Mouse (Mus musculus) right cerebral cortex, postnatal 25 days (tissue): ENCODE results near the gene A930018P22Rik.

Experiments
- DNase-seq: peaks from one replicate; pipeline ENCODE4 v3.0.0; 2022

A930018P22Rik gene

GRCm38 (mm10) chr2:104119097-104119496 is 3.5 kb upstream of the A930018P22Rik start:
- DNase-seq = no peak

- no peak for DNase-seq
Observed at GRCm38 (mm10) chr2:104120312-104120711, 2.3 kb upstream of the A930018P22Rik start.

GRCm38 (mm10) chr2:104121681-104122504 is 676 bp upstream of the A930018P22Rik start:
- DNase-seq = no peak

GRCm38 (mm10) chr2:104123540-104123939 is 971 bp downstream of the A930018P22Rik start:
- no peak for DNase-seq

GRCm38 (mm10) chr2:104124071-104124470 is 1.5 kb downstream of the A930018P22Rik start:
- DNase-seq = no peak

GRCm38 (mm10) chr2:104128803-104129531 is 6.4 kb downstream of the A930018P22Rik start:
- DNase-seq = no peak

- DNase-seq = no peak
Observed at GRCm38 (mm10) chr2:104130165-104130564, 7.6 kb downstream of the A930018P22Rik start.

GRCm38 (mm10) chr2:104130969-104131368 is 8.4 kb downstream of the A930018P22Rik start:
- DNase-seq = no peak

GRCm38 (mm10) chr2:104132266-104132859 is 9.8 kb downstream of the A930018P22Rik start:
- DNase-seq = no peak

GRCm38 (mm10) chr2:104133042-104133810 is 10.7 kb downstream of the A930018P22Rik start:
- DNase-seq = no peak

- DNase-seq = peak; percentile 46
Observed at GRCm38 (mm10) chr2:104134150-104135056, 11.8 kb downstream of the A930018P22Rik start.

GRCm38 (mm10) chr2:104135920-104136319 is 13.4 kb downstream of the A930018P22Rik start:
- no peak for DNase-seq

- DNase-seq = no peak
Observed at GRCm38 (mm10) chr2:104142140-104142539, 19.6 kb downstream of the A930018P22Rik start.

GRCm38 (mm10) chr2:104144004-104144403 is 21.4 kb downstream of the A930018P22Rik start:
- DNase-seq = no peak

- peak; percentile 33 for DNase-seq
Observed at GRCm38 (mm10) chr2:104145983-104146382, 23.4 kb downstream of the A930018P22Rik start.

GRCm38 (mm10) chr2:104147910-104148561 is 25.5 kb downstream of the A930018P22Rik start:
- no peak for DNase-seq

- no peak for DNase-seq
Observed at GRCm38 (mm10) chr2:104150608-104151397, 28.2 kb downstream of the A930018P22Rik start.

- no peak for DNase-seq
Observed at GRCm38 (mm10) chr2:104153345-104153744, 30.8 kb downstream of the A930018P22Rik start.

- no peak for DNase-seq
Observed at GRCm38 (mm10) chr2:104153876-104154275, 31.3 kb downstream of the A930018P22Rik start.

GRCm38 (mm10) chr2:104157831-104158230 is 35.3 kb downstream of the A930018P22Rik start:
- DNase-seq = no peak
